Mouse (Mus musculus) macrophage (primary cell): ENCODE data around the gene Atp23. TPM values are rescaled to one million over a fixed set of nuclear protein-coding genes. Genes with fewer than 3 reads are reported as not detected.

Source experiments
- H3K27ac ChIP-seq: fragments of 350-480 bp; formaldehyde crosslinking; 2 replicates; pipeline ENCODE4 v1.9.0; 2021
- H3K36me3 ChIP-seq: fragments of 350-480 bp; formaldehyde crosslinking; 2 replicates; pipeline ENCODE4 v1.9.0; 2021; ENCODE audit errors: inconsistent target
- H3K4me3 ChIP-seq: fragments of 350-480 bp; formaldehyde crosslinking; 2 replicates; pipeline ENCODE4 v1.9.0; 2021; ENCODE audit errors: inconsistent target
- H3K79me2 ChIP-seq: fragments of 350-480 bp; formaldehyde crosslinking; 2 replicates; pipeline ENCODE4 v1.9.0; 2021; ENCODE audit errors: inconsistent target
- WGBS: methylation state at CpG from one replicate; pipeline ENCODE4 v1.1.7; 2026; ENCODE audit warnings: inconsistent platforms; ENCODE audit not compliant: missing documents; 5-methylcytosine and 5-hydroxymethylcytosine counted together
- polyA plus RNA-seq: library from polyadenylated mRNA; stranded (reverse); fragments of 250-400 nt; gene quantifications from 3 replicates; pipeline ENCODE4 v1.2.4, GENCODE M21; 2018; ENCODE audit warnings: inconsistent platforms
- total RNA-seq, 78 experiments: library from RNA; depleted of rRNA; stranded (reverse); fragments of 250-400 nt; gene quantifications; 1 replicate in 9 of 78; 2 replicates in 24 of 78; 3 replicates in 43 of 78; 4 replicates in 2 of 78; pipeline ENCODE4 v1.2.4; 2018; ENCODE audit warnings: inconsistent platforms in 56 of 78

Gene Atp23
- 10 to 100 TPM in 6 of 26 experiments, 1 to 10 TPM in 18, under 1 TPM in 2; 0.36 to 20.1 (median 3.7) TPM for total RNA-seq (2018; cell fraction: chromatin; rRNA removed)
- 1 to 10 TPM; 1.2 to 9.4 (median 4.7) TPM for total RNA-seq (2018; cell fraction: cytosol; rRNA removed)
- total RNA-seq (2018; cell fraction: nucleus; rRNA removed), result 10 to 100 TPM in 4 of 26 experiments, 1 to 10 TPM in 15, under 1 TPM in 7; 0.23 to 11.8 (median 2.6) TPM
- 3.6 to 7.7 TPM (median 7.0 TPM) in 3 replicates for polyA plus RNA-seq

- 1% methylated on average over 53 of the region's 56 CpGs for WGBS
- H3K79me2 ChIP-seq, result no peaks in the 10 kb centered on the region
- H3K27ac ChIP-seq, result no peak within 1 kb of the TSS
- H3K4me3 ChIP-seq, result peak within 1 kb of the TSS; percentile 38
- H3K36me3 ChIP-seq, result no peaks in the 10 kb centered on the region; the same call in 1 of the 2 replicates
Observed at GRCm38 (mm10) chr10:126900821-126901487, at the start of gene Atp23. Atp23 (minus strand) TSS chr10:126901355.

DNA sequence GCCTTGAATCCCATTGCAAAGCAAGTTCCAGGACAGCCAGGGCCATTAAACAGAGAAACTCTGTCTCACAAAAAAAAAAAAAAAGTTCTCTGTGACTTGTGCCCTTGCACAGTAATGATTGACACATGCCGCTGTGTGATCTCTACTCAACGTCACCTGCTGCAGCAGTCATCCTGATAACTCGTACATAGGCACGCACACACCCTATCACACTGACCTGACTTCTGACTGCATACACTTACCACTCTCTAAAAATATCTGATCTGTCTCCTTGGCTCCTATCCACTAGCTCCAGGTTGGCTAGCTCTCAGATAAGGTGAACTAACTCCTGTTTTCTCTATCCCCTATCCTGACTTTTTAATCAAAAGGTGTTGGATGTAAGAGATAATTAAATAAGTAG is 49.4 kb upstream of the Atp23 start:
- no peaks in the 10 kb centered on the region for H3K79me2 ChIP-seq
- H3K36me3 ChIP-seq, result no peaks in the 10 kb centered on the region
- no peak overlapping the region for H3K27ac ChIP-seq
- 97% methylated on average over 4 of the region's 4 CpGs for WGBS
- no peak overlapping the region for H3K4me3 ChIP-seq

DNA sequence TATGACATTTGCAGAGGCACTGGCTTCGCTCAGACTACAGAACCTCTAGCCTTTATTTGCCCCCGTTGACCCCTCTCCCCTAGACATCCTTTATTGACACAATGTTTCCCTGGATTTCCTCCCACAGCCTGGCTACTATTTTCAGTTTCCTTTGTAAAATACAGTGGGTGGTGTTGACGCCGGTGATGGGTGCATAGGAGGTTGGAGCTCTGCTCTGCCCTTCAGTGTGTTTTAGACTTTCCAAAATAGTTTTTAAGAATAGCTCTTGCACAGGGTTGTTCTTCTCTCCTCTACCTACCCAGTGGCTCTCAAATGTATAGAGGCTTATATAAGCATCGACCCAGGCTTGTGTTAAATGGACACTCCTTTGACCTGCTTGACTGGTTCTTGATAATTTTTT is 48.7 kb upstream of the Atp23 start:
- Histone ChIP-seq H3K4me3 (no peak overlapping the region), H3K27ac (no peak overlapping the region), H3K36me3 (no peaks in the 10 kb centered on the region), H3K79me2 (no peaks in the 10 kb centered on the region)
- 64% methylated on average over 5 of the region's 5 CpGs for WGBS

DNA sequence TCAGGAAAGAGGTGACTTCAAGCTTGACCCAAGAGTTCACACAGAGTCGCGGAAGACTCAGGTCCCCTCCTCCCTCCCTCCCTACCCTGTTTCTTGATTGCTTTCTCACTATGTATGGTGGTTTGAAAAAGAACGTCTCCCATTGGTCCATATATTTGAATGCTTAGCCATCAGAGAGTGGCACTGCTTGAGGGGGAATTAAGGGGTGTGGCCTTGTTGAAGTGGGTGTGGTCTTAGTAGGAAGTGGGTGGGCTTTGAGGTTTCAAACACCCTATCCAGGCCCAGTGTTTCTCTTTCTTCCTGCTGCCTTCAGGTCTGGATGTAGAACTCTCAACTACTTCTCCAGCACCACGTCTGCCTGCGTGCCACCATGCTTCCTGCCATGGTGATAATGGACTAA is 44.4 kb upstream of the Atp23 start:
- WGBS, result 92% methylated on average over 5 of the region's 5 CpGs
- no peak overlapping the region for H3K27ac ChIP-seq
- no peaks in the 10 kb centered on the region for H3K36me3 ChIP-seq
- H3K79me2 ChIP-seq, result no peaks in the 10 kb centered on the region
- H3K4me3 ChIP-seq, result no peak overlapping the region

GRCm38 (mm10) chr10:126940949-126941348 is 39.8 kb upstream of the Atp23 start:
- Histone ChIP-seq H3K4me3 (no peak overlapping the region), H3K79me2 (no peaks in the 10 kb centered on the region), H3K36me3 (no peaks in the 10 kb centered on the region), H3K27ac (no peak overlapping the region)
- WGBS, result 85% methylated on average over 7 of the region's 7 CpGs

DNA sequence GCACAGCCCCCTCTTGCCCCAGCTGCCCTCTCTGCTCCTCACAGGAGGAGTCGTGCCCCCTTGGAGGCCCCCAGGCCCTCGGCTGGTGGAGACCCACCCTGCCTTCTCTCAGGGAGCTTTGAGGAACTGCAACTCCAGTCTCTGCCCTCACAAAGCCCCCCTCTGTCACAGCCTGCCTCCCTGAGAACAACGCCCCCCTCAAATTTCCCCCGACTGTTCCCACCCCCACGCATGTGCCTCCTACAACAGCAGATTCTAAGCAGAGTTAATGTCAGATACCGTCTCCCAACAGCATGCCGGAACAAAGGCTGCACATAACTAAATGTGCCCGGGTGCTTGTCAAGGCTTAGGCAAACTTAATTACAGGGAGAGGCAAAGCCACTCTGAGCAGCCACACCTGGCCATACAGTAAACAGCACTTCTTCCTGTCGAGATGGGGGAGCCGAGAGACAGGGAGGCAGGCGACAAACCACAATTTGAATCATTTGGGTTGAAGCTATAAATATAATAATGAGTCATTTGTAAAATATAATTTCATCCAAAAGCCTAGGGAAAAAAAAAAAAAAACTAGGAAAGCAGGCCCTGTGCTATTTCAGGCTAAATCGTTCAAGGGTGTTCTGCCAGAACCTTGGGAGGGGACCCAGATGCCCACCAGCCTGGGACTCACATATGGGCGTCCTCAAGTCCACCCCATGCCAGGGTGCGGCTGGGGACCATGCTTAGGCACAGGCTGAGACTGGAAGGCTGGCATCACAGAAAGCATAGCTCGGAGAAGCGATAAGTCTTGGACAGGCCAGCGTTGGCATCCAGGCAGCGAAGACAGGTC is 34.6 kb upstream of the Atp23 start:
- WGBS, result 43% methylated on average over 18 of the region's 18 CpGs
- H3K79me2 ChIP-seq, result no peaks in the 10 kb centered on the region
- no peak overlapping the region for H3K4me3 ChIP-seq
- H3K36me3 ChIP-seq, result no peaks in the 10 kb centered on the region
- H3K27ac ChIP-seq, result no peak overlapping the region

DNA sequence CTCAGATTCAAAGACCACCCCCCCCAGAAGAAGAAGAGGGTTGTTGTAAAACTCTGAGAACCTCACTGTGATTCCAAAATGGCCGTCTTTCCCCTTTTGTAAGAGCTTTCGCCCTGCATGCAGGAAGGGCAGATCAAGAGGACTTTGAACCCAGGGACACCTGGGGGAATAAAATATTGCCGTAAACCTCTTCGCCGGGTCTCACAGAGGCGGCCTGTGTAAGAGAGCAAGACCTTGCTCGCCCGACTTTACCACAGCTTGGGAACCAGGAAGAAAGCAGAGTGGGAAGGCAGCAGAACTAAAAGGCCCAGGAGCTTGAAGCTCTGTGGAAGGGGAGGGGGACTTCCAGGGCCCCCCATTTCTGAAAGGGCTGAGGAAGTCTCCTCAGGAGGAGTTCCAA is 34.0 kb upstream of the Atp23 start:
- Histone ChIP-seq H3K36me3 (no peaks in the 10 kb centered on the region), H3K4me3 (no peak overlapping the region), H3K79me2 (no peaks in the 10 kb centered on the region), H3K27ac (no peak overlapping the region)
- WGBS, result 88% methylated on average over 8 of the region's 8 CpGs

- H3K4me3 ChIP-seq, result no peak overlapping the region
- WGBS, result 95% methylated on average over 13 of the region's 13 CpGs
- no peak overlapping the region for H3K27ac ChIP-seq
- H3K79me2 ChIP-seq, result no peaks in the 10 kb centered on the region
- H3K36me3 ChIP-seq, result no peaks in the 10 kb centered on the region
Observed at GRCm38 (mm10) chr10:126934561-126934960, 33.4 kb upstream of the Atp23 start.

DNA sequence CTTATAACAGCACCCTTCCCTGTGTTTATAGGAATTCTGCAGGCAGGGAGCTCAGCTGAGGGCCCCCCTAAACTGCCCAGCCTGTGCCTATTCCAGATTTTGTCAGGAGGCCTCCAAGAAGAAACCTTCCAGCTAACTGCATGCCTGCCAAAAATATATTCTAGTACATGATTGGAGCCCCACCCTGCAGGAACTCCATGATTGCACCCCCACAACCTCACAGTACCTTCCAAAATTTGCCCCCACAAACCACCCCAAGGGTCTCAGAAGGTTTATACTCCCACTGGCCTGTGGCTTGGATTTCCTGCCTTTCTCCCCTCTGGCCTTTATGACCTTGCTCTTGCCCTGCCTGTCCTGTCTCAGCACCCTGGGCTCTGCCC is 30.6 kb upstream of the Atp23 start:
- Histone ChIP-seq H3K36me3 (no peaks in the 10 kb centered on the region), H3K79me2 (no peaks in the 10 kb centered on the region), H3K27ac (no peak overlapping the region), H3K4me3 (no peak overlapping the region)

DNA sequence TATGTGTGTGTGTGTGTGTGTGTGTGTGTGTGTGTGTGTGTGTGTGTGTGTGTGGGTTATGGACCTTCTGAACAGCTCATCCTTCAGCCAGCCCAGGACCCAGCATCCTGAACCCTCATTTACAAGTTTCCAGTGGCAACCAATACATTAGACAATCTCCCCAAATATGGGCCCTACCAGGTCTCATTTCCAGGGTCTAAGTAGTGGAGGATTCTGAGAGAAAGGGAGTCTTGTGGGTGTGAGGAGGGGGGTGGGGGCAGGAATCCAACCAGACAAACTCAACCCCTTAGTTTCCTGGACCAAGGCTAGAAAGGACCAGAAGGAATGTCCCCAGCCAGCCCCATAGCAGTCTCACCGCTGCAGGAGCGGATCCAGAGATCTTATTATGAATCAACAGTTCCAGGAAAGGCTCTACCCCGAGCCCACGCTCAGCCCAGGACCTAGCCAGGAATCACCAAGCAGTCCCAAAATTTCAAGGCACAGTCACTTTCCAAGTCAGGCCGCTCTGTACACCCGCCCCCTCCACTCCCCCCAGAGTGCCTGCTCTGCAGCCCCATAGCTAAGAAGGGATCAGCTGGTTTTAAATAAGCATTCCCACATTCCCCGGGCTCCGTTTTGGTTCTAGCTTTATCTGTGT is 30.1 kb upstream of the Atp23 start:
- Histone ChIP-seq H3K27ac (no peak overlapping the region), H3K79me2 (no peaks in the 10 kb centered on the region), H3K36me3 (no peaks in the 10 kb centered on the region), H3K4me3 (no peak overlapping the region)
- 88% methylated on average over 8 of the region's 8 CpGs for WGBS

DNA sequence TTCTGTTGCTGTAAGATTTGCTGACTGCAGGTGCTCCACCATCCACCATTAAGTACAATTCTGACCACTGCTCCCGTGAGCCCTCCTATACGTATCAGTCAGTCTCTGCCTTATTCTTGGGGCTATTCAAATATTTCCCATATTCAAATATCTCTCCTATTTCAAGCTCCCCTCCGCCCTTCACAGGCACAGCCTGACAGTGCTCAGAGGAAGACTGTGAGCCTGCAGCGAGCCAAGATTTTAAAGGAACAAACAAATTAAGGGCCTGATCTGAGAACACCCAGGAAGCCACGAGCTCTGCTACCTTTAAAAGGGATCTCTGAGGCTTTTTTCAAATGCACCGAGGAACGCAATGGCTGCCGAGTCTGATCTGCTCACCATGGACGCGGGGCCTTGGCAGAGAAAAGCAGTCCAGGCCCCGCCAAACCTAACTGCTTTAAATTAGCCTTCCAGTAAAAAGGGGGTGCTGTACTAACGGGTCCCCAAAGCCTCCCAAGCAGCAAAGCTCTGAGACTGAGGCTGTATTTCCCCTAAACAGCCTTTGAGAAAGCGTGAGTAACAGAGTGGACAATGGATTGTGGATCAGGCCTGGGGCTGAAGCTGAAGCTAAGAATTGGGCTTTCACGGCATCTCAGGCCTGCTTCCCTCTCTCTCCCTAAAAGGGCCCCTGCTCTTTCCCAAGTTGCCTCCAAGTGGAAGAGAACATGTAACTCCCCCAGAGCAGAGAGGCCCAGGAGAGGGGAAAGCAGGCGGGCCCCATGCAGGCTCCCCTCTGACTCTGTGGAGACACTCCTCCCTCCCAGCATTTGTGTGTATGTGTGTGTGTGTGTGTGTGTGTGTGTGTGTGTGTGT is 29.3 kb upstream of the Atp23 start:
- Histone ChIP-seq H3K36me3 (no peaks in the 10 kb centered on the region), H3K4me3 (no peak overlapping the region), H3K79me2 (no peaks in the 10 kb centered on the region), H3K27ac (no peak overlapping the region)
- WGBS, result 90% methylated on average over 15 of the region's 15 CpGs

- WGBS, result 96% methylated on average over 3 of the region's 3 CpGs
- Histone ChIP-seq H3K36me3 (no peaks in the 10 kb centered on the region), H3K4me3 (no peak overlapping the region), H3K79me2 (no peaks in the 10 kb centered on the region), H3K27ac (no peak overlapping the region)
Observed at GRCm38 (mm10) chr10:126929543-126929942, 28.4 kb upstream of the Atp23 start.

- Histone ChIP-seq H3K27ac (no peak overlapping the region), H3K79me2 (no peaks in the 10 kb centered on the region), H3K36me3 (no peaks in the 10 kb centered on the region), H3K4me3 (peak overlapping the region; percentile 31; the same call in 1 of the 2 replicates)
- WGBS, result 58% methylated on average over 12 of the region's 12 CpGs
Observed at GRCm38 (mm10) chr10:126928819-126929206, 27.7 kb upstream of the Atp23 start.
